Mouse (Mus musculus) ES-Bruce4 (cell line): Measurements from ENCODE around the gene Brat1.

Source experiments
- CTCF ChIP-seq: IDR thresholded peaks from one replicate; pipeline ENCODE4 v1.8.1; 2011; ENCODE audit warnings: low read depth, low read length
- EP300 ChIP-seq: IDR thresholded peaks from 2 replicates; pipeline ENCODE4 v1.6.1; 2011; ENCODE audit warnings: low read depth, low read length; ENCODE audit not compliant: insufficient read depth
- POLR2A ChIP-seq: IDR thresholded peaks from one replicate; pipeline ENCODE4 v1.8.1; 2011; ENCODE audit warnings: low read length; ENCODE audit not compliant: insufficient read depth

- TF ChIP-seq CTCF (peak; percentile 1), EP300 (no peak), POLR2A (no peak)
Observed at GRCm38 (mm10) chr5:140741877-140742276, 37.1 kb downstream of the Brat1 start.
